Mouse (Mus musculus): ENCODE results near the gene Gpd2.
A peak's percentile ranks its signal among the peaks of the same experiment; 100 is the strongest.

Gene Gpd2

GRCm38 (mm10) chr2:57287986-57288385 is 50.6 kb downstream of the Gpd2 start:
- DNase-seq (ENCODE audit: extremely low read depth, insufficient read length, low spot score), result no peak

- no peak for DNase-seq (ENCODE audit: extremely low read depth, insufficient read length, low spot score)
These were observed 56.1 kb downstream of the Gpd2 start for GRCm38 (mm10) chr2:57293571-57293970.

GRCm38 (mm10) chr2:57296069-57296468 is 58.6 kb downstream of the Gpd2 start:
- DNase-seq (ENCODE audit: extremely low read depth, insufficient read length, low spot score), result no peak

DNA sequence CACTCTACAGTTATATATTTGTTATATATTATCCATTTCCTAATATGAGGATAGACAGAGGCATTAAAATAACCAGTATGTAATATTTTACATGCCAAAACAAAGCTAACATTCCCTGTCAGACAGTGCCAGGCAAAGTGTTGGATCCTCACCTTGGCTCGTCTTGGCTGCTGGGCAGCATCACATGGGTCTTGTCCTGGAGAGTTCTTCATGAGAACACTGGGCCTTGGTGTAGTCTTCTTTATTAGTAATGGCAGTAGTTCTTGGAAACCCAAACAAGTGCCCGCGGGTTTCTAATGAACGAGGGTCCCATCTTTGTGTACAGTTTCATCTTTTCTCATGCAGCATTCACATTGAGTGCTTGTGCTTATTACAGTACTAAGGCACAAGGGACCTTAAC is 59.8 kb downstream of the Gpd2 start:
- no peak for DNase-seq (ENCODE audit: extremely low read depth, insufficient read length, low spot score)

DNA sequence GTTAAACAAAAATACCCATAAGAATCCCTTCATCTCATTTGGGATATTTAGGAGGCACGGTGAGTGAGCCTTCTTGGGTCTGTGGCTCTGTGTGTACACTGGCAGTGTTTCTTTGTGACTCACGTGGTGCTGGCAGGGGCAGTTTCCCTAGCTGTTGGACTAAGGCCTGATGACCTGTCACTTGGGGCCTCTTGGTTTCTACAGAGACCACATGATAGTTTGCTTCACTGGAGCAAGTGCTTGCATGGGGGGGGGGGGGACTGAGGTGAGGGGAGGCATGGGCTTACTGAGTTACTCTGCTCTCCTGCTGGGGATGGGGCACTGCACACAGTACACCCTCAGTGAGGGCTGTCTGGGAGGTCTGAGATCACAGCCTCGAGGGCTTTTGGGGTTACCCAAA is 64.1 kb downstream of the Gpd2 start:
- peak; percentile 61 for DNase-seq (ENCODE audit: extremely low read depth, insufficient read length, low spot score)

DNA sequence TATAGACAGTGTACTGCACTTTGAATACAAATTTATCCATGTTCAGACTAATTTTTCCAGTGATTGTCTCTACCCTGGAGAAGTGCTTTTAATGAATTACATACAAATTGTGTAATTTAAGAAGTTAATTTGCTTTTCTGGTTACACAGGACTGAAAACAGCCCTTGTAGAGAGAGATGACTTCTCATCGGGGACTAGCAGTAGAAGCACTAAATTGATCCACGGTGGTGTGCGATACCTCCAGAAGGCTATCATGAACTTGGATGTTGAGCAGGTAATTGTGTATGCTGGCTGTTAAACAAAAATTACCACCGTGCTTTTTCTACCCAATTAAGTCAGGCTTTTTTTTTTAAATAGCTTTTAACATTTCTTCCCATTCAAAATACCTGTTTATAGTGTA is 66.8 kb downstream of the Gpd2 start:
- DNase-seq (ENCODE audit: extremely low read depth, insufficient read length, low spot score), result no peak

DNA sequence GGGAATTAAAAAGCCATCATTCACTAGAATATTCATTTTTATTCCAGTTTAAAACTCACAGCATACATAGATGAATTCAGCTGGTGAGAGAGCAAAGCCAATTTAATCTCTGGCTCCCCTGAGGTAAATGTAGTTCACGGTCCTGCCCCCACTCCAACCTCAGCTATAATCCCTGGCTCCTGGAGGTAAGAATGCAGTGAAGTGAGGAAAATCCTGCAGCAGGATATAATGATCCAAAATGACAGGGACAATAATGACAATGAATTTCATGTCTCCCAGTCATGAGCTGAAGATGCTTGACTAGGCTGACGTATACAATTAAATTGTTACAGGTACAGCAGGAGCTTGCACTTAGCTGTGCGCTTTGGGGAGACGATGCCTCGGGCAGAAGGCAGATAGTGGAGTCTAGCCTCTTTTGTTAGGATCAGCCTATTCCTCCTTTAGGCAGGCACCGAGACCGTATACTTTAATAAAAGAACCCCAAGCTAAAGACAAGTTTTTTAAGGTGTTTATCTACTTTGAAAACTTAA is 74.9 kb downstream of the Gpd2 start:
- no peak for DNase-seq (ENCODE audit: extremely low read depth, insufficient read length, low spot score)

GRCm38 (mm10) chr2:57316055-57316454 is 78.6 kb downstream of the Gpd2 start:
- peak; percentile 14 for DNase-seq (ENCODE audit: extremely low read depth, insufficient read length, low spot score)

DNA sequence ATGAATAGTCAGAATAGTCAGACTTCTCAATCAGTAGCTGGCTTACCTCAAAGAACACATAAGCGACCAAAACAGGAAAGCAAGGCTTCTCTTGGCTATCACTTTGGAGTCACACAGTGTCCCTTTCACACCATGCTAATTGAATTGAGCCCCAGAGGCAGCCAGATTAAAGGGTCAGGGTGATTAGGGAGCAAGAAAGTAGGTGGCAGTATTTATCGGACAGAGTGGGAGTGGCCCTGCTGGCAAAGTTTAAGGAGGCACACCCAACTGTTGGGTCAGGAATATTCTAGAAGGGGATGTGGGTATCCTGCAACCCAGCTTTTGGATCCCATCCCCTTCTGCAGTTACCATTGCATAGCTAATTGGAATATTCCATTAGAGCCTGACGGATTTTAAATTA is 80.9 kb downstream of the Gpd2 start:
- no peak for DNase-seq (ENCODE audit: extremely low read depth, insufficient read length, low spot score)

- no peak for DNase-seq (ENCODE audit: extremely low read depth, insufficient read length, low spot score)
These were observed 88.7 kb downstream of the Gpd2 start for GRCm38 (mm10) chr2:57326091-57326490.

DNA sequence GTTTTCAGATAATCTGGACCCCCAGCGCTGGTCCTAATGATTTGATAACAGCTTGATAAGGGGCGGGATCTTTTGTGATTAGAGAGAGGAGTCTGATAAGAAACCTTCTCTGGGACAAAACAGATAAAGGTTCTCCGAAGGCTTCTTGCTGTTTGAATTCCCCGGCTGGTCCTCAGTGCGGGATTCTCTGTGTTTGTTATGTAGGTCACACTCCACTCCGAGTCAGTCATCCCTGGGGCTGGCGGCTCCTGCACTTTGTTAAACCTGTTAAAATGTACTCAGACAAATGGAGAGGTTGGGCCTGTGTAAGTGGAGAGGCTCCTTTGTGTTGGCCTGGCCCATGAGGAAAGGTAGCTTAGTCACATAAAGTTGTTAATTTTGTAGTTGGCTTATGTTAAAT is 91.9 kb downstream of the Gpd2 start:
- no peak for DNase-seq (ENCODE audit: extremely low read depth, insufficient read length, low spot score)

DNA sequence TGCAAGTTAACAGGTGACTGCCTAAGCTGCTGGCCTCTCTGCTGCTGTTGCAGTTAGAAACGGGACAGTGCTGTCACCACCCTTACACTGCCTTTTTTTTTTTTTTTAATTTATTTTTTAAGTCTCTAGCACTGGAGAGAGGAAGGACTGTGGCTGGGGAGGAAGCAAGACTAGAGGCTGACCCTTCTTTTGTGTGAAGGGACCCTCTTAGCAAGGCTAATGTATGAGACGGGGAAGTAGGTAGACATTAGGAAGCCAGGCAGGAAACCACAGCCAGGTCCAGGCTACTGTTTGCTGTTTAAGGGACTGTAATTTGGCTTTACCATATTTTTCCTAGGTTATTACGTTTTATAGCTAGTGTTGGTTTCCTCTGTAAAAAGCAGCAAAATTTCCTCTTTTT is 93.4 kb downstream of the Gpd2 start:
- DNase-seq (ENCODE audit: extremely low read depth, insufficient read length, low spot score), result no peak

DNA sequence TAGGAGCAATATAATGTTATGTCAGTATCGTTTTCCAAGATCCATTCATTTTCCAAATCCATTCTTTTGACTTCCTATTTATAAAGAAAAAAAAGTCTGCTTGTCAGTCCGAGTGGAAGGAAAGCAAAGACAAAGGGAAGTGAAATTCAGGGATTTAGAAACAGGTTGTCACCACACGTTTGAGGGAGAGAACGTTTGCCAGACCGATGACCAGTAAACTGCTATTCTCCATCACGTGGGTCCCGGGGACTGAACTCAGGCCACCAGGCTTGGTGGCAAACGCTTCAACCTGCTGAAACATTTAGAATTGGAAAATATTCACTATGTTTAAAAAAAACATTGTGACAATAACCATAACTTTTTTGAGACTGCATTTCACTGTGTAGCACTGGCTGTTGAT is 93.8 kb downstream of the Gpd2 start:
- DNase-seq (ENCODE audit: extremely low read depth, insufficient read length, low spot score), result no peak

DNA sequence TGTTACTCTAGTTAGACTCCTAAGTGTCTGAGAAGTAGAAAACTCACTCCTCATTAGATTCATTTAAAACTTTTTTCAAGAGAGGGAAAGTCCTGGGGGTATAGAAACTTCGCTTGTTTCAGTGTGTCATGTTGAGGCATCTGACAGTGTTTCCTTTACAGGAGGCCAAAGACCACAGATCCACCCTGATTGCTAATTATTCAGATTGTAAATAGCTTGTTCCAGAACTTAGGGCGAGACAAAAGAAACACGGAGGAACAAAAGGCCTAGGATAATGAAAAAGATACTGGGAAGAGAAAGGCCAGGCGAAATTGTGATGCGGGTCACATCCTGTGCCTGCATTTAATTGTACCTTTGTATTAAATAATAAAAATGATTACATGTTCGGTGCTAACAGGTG is 96.0 kb downstream of the Gpd2 start:
- no peak for DNase-seq (ENCODE audit: extremely low read depth, insufficient read length, low spot score)

DNA sequence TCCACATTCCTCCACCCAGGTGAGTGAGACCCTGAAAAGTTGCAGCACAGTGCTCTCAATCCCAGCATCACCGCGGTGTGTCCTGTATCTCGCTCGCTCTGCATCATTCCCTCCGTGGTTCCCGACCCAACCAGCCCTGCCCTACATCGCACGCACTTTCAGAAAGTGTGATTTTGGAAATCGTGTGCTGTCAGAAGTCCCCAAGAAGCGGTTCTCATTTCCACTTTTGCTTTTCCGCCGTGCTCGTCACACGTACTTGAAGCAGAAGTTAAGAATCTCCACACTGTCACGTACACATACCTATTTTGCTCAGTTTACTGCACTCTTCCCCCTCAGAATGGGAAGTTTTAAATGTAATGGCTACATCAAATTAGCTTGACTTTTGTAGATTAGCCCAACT is 98.0 kb downstream of the Gpd2 start:
- DNase-seq (ENCODE audit: extremely low read depth, insufficient read length, low spot score), result no peak

DNA sequence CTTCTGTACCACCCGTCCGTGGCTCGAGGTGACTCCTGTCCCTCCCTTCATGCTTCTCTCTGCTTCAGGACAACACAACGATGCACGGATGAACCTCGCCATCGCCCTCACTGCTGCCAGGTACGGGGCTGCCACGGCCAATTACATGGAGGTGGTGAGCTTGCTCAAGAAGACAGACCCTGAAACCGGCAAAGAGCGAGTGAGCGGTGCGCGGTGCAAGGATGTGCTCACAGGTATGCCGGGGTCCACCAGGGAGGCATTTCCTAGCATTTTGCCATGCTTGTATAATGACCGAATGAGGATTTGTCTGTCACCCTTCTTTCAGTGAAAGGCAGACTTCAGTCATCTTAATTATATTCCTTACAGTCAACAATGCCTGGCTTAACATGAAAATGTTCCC is 101.3 kb downstream of the Gpd2 start:
- peak; percentile 3 for DNase-seq (ENCODE audit: extremely low read depth, insufficient read length, low spot score)

GRCm38 (mm10) chr2:57342910-57343309 is 105.5 kb downstream of the Gpd2 start:
- no peak for DNase-seq (ENCODE audit: extremely low read depth, insufficient read length, low spot score)

- DNase-seq (ENCODE audit: extremely low read depth, insufficient read length, low spot score), result no peak
These were observed 113.2 kb downstream of the Gpd2 start for GRCm38 (mm10) chr2:57350615-57351014.

GRCm38 (mm10) chr2:57353722-57354432 is 116.4 kb downstream of the Gpd2 start:
- peak; percentile 81 for DNase-seq (ENCODE audit: extremely low read depth, insufficient read length, low spot score)

DNA sequence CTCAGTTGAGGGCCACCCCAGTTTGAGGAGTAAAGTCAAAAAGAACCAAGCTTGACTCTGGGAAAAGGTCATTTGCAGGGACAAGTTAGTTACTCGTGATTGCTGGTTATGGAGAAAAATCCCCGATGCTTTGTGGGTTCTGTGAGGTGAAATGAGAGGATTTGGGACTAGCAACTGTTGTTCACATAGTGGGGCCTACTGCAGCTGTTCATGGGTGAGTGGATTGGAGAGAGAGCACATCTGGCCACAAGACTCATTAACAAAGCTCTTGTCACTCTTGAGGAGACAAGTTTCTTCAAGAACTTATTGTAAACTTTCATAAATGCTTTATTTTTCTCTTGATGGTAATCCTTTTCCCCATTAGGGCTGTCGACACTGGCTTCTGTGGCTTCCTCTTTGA is 117.4 kb downstream of the Gpd2 start:
- DNase-seq (ENCODE audit: extremely low read depth, insufficient read length, low spot score), result no peak

DNA sequence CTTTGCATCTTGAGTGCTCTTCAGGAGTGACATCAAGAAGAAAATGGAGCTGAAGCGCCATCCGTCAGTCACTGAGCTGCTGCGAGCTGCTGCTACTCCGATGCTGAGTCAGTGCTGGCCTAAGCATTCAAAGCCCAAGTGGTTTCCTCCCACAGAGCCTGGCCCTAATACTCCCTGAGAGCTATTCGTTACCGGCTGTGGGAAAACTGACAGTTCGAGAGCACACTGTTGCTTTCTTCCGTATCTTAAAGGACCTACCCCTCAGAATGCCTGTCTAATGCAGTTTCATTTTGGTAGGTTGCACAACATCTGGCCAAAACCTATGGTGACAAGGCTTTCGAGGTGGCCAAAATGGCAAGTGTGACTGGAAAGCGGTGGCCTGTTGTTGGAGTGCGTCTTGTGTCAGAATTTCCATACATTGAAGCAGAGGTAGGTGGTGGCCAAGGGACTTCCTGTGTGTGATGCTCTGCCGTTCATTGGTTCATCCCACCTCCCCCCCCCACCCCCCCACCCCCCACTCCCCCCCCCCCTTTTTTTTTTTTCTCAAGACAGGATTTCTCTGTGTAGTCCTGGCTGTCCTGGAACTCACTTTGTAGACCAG is 118.9 kb downstream of the Gpd2 start:
- no peak for DNase-seq (ENCODE audit: extremely low read depth, insufficient read length, low spot score)

DNA sequence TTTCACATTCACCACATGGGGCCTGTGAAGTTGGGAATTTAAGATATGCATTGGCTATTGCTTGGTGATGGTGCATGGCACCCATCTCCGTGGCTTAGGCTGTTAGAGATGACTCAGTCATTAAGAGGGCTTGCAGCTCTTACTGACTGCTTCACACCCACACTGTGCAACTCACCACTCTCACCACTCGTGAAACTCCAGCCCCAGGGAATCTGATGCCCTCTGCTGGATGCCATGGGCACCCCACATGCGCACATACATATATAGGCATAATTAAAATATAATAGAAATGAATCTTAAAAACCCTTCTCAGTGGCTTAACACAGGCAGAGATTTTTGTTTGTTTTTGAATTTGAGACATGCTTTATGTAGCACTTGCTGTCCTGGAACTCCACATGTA is 125.1 kb downstream of the Gpd2 start:
- peak; percentile 15 for DNase-seq (ENCODE audit: extremely low read depth, insufficient read length, low spot score)

Measured in 3134 (cell line).